Mouse (Mus musculus) lung, postnatal 0 days (tissue): Measurements from ENCODE around the gene Grip2.

ENCODE experiments used
- CTCF ChIP-seq: IDR thresholded peaks from 2 replicates; pipeline ENCODE4 v1.5.1; 2016; ENCODE audit warnings: antibody characterized with exemption, mild to moderate bottlenecking
- EP300 ChIP-seq: IDR thresholded peaks from 2 replicates; pipeline ENCODE4 v1.6.1; 2016; ENCODE audit warnings: antibody characterized with exemption, mild to moderate bottlenecking, control low read depth

DNA sequence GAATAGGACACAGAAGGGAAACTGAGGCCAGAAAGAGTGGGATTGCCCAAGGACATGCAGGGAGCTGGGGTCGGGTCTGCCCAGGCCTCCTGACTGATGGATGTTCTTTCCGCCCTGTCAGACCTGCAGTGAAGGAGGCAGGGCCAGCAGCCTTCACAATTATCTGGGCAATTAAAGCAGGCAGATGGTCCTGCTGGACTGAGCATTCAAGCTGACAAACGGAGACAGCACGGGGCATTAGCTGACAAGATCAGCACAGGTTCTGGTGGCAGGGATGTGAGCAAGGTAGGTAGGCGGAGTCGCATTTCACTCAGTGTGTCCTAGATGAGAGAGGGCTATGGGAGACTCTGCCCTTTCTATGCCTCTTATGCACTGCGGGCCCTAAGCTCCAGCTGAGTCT, 22.9 kb downstream of the Grip2 start:
- no peak for TF ChIP-seq CTCF
- TF ChIP-seq EP300: no peak
